In genomic region chr16:89718921-89719320, GRCm38 (mm10) we compare ENCODE assay signal across 26 mouse cellular contexts.
A peak's percentile ranks its signal among the peaks of the same experiment; 100 is the strongest.
DNase-seq lines count a peak whose midpoint lies in the region; ATAC-seq lines count a peak whose summit lies in the region.
"Had no signal": no experiment of that assay in that cellular context is flagged by ENCODE, and none has a peak within 500 bp of the region (broad histone marks: within the 10 kb centered on the region; RNA-seq: fewer than 3 reads in every experiment).

No protein-coding gene starts in this region.

- WGBS in kidney, embryonic 14.5 days: 69% methylated on average over 3 of the region's 3 CpGs
- WGBS in forebrain, embryonic 15.5 days: 25% methylated on average over 3 of the region's 3 CpGs
- 60% methylated on average over 3 of the region's 3 CpGs for WGBS in neural tube, embryonic 15.5 days

- H3K4me2 ChIP-seq in kidney, embryonic 14.5 days (replicated peaks; ENCODE audit: low read depth, low read length): no peak overlapping the region
- H3K4me2 ChIP-seq in forebrain, embryonic 15.5 days (replicated peaks): no peak overlapping the region
- no peak overlapping the region for H3K4me2 ChIP-seq in neural tube, embryonic 15.5 days
- H3K4me2 ChIP-seq: hindbrain, embryonic 14.5 days; liver, embryonic 11.5 days; stomach, embryonic 15.5 days had no signal

- H3K9me3 ChIP-seq in kidney, embryonic 14.5 days (ENCODE audit: control insufficient read depth, low read length): no peaks in the 10 kb centered on the region
- no peaks in the 10 kb centered on the region for H3K9me3 ChIP-seq in forebrain, embryonic 15.5 days
- H3K9me3 ChIP-seq in neural tube, embryonic 15.5 days (replicated peaks): no peaks in the 10 kb centered on the region
- H3K9me3 ChIP-seq: limb, embryonic 10.5 days; stomach, embryonic 15.5 days had no signal

- no peaks in the 10 kb centered on the region for H3K4me1 ChIP-seq in kidney, embryonic 14.5 days (ENCODE audit: control insufficient read depth, insufficient read depth, low read length)
- H3K4me1 ChIP-seq in forebrain, embryonic 15.5 days: no peaks in the 10 kb centered on the region
- H3K4me1 ChIP-seq in neural tube, embryonic 15.5 days: no peaks in the 10 kb centered on the region
- H3K4me1 ChIP-seq: embryonic facial prominence, embryonic 10.5 days; limb, embryonic 10.5 days; stomach, embryonic 15.5 days had no signal

- ATAC-seq in kidney, embryonic 14.5 days (ENCODE audit: low FRiP score, low TSS enrichment): no peak
- peak; percentile 85 for ATAC-seq in forebrain, embryonic 15.5 days (replicated peaks)
- no peak for ATAC-seq in neural tube, embryonic 15.5 days (ENCODE audit: low FRiP score)
- ATAC-seq: activated CD4-positive, CD25-positive, alpha-beta regulatory T cell, adult 4 months; intestine, embryonic 16.5 days had no signal

- H3K9ac ChIP-seq in kidney, embryonic 14.5 days (ENCODE audit: low read depth, low read length): no peak overlapping the region
- no peak overlapping the region for H3K9ac ChIP-seq in forebrain, embryonic 15.5 days (replicated peaks)
- H3K9ac ChIP-seq in neural tube, embryonic 15.5 days (replicated peaks): no peak overlapping the region
- H3K9ac ChIP-seq: hindbrain, embryonic 14.5 days; stomach, embryonic 15.5 days had no signal

- no peaks in the 10 kb centered on the region for H3K36me3 ChIP-seq in kidney, embryonic 14.5 days (ENCODE audit: control insufficient read depth, insufficient read depth, low read length)
- no peaks in the 10 kb centered on the region for H3K36me3 ChIP-seq in forebrain, embryonic 15.5 days
- no peaks in the 10 kb centered on the region for H3K36me3 ChIP-seq in neural tube, embryonic 15.5 days
- H3K36me3 ChIP-seq: embryonic facial prominence, embryonic 10.5 days; limb, embryonic 10.5 days; stomach, embryonic 15.5 days had no signal

- no peak overlapping the region for H3K27ac ChIP-seq in kidney, embryonic 14.5 days (ENCODE audit: low read depth, low read length)
- no peak overlapping the region for H3K27ac ChIP-seq in forebrain, embryonic 15.5 days (replicated peaks)
- H3K27ac ChIP-seq in neural tube, embryonic 15.5 days (replicated peaks): no peak overlapping the region
- H3K27ac ChIP-seq: embryonic facial prominence, embryonic 10.5 days; heart, adult 2 months; hindbrain, embryonic 14.5 days; left cerebral cortex, adult 2 months; limb, embryonic 10.5 days; stomach, embryonic 15.5 days had no signal

- DNase-seq in kidney, adult 9 months: peak; percentile 23
- DNase-seq in ES-CJ7 (ENCODE audit: low read depth, low spot score) (peak; percentile 28), ZHBTc4 (ENCODE audit: low read depth, low spot score) (peak; percentile 64)
- DNase-seq in frontal cortex, postnatal 10 days (ENCODE audit: low spot score in 2 of 2): no peak
- no peak for DNase-seq in adrenal gland, adult (ENCODE audit: inconsistent age in 2 of 2, low spot score in 1 of 2)
- DNase-seq: adrenal gland, postnatal 25 days; cerebellum, adult 2 months; gastrocnemius, postnatal 25 days; heart, adult 2 months; heart, postnatal 36 days; layer of hippocampus, adult 9-11 months; lung, adult 18-20 months; lung, postnatal 4 days; retina, postnatal 1 day had no signal

- H3K27me3 ChIP-seq in kidney, embryonic 14.5 days (ENCODE audit: control insufficient read depth, insufficient read depth, low read length): no peaks in the 10 kb centered on the region
- H3K27me3 ChIP-seq in forebrain, embryonic 15.5 days: no peaks in the 10 kb centered on the region
- H3K27me3 ChIP-seq in neural tube, embryonic 15.5 days (replicated peaks): no peaks in the 10 kb centered on the region
- H3K27me3 ChIP-seq: CH12.LX; stomach, embryonic 15.5 days had no signal

- H3K4me3 ChIP-seq in kidney, embryonic 14.5 days (ENCODE audit: low read length): no peak overlapping the region
- no peak overlapping the region for H3K4me3 ChIP-seq in forebrain, embryonic 15.5 days
- H3K4me3 ChIP-seq in neural tube, embryonic 15.5 days (replicated peaks): no peak overlapping the region
- H3K4me3 ChIP-seq: embryonic facial prominence, embryonic 10.5 days; heart, adult 2 months; left cerebral cortex, adult 2 months; limb, embryonic 10.5 days; stomach, embryonic 15.5 days had no signal

Comparison
In these comparisons a context has a peak if more than half of its experiments do, and no peak if none do; other contexts are left out.
1. DNase-seq: peak in kidney, adult 9 months (single experiment), ES-CJ7 (single experiment) and ZHBTc4 (single experiment); none in frontal cortex, postnatal 10 days (0 of 2) and adrenal gland, adult (0 of 2).